Mouse (Mus musculus) effector memory CD4-positive, alpha-beta T cell, adult 7 months (primary cell): ENCODE measurements around the gene Vmn1r237. TPM values are rescaled to one million over a fixed set of nuclear protein-coding genes. Genes with fewer than 3 reads are reported as not detected.

ENCODE experiments used
- polyA plus RNA-seq: library from polyadenylated mRNA; unstranded; fragments of 100-300 nt; shearing (Covaris generic); gene quantifications from one replicate; pipeline ENCODE4 v1.2.1, GENCODE M21; 2017

The Vmn1r237 gene
- polyA plus RNA-seq, result 0.59 TPM

GRCm38 (mm10) chr17:21311565-21311964, at the start of gene Vmn1r237:
Vmn1r237 (plus strand) TSS chr17:21311865.

GRCm38 (mm10) chr17:21282642-21283041, 29.0 kb upstream of the Vmn1r237 start, which contains the start of gene Vmn1r236:
Vmn1r236 (plus strand) TSS chr17:21282942.

Other genes with a start within 250 kb of the Vmn1r237 start
- gene Vmn1r234, start 85.8 kb upstream of the Vmn1r237 start, polyA plus RNA-seq, result not detected
- 0.49 TPM for gene Vmn1r235, start 55.5 kb upstream of the Vmn1r237 start, polyA plus RNA-seq
- gene Vmn1r236, start 28.9 kb upstream of the Vmn1r237 start, polyA plus RNA-seq, result not detected
- gene Zfp677, start 71.9 kb downstream of the Vmn1r237 start, polyA plus RNA-seq, result 15.6 TPM
- gene Zfp54, start 111.4 kb downstream of the Vmn1r237 start, polyA plus RNA-seq, result 4.4 TPM
- 59.8 TPM for gene Zfp51, start 138.5 kb downstream of the Vmn1r237 start, polyA plus RNA-seq
- 61.5 TPM for gene Zfp53, start 177.1 kb downstream of the Vmn1r237 start, polyA plus RNA-seq
- 14.9 TPM for gene Zfp52, start 223.7 kb downstream of the Vmn1r237 start, polyA plus RNA-seq